Mouse (Mus musculus): Measurements from ENCODE around the gene Lypd3.

Gene Lypd3

DNA sequence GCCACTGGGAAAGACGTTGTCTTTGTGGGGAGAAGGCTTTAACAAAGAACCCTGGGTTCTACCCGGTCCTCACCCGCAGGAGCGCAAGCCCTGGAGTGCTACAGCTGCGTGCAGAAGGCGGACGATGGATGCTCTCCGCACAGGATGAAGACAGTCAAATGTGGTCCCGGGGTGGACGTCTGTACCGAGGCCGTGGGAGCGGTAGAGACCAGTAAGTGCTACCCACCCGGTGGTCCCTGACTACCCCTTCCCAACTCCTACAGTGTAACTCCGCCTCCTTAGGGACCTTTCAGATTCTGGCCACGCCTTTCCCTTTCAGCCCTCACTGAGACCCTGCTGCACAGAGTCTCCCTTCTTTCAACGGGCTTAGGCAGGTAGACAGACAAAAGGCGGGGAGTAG lies 696 bp downstream of the Lypd3 start:
- no peak for TF ChIP-seq GATA4 (IDR thresholded peaks at IDR 0.05; ENCODE audit: insufficient replicate concordance, low read length)

- no peak for TF ChIP-seq GATA4 (IDR thresholded peaks at IDR 0.05; ENCODE audit: insufficient replicate concordance, low read length)
Observed at GRCm38 (mm10) chr7:24638026-24638856, 1.9 kb downstream of the Lypd3 start.

DNA sequence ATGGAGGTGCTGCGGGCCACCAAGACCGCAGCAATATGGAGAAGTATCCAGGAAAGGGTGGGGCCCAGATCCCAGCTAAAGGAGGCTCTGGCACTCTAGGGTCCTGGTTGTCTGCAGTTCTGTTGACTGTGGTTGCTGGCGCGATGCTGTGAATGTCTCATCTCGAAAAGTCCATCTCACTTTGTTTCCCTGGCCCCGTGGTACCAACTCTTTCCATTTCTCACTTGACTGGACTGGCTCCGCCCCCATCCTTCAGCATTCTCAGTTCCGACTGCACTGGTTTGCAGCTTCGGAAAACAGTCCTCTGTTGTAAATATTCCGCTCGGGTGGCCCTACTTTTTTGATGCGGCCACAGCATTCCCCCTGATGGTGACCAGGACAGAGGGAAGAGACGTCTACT lies 4.1 kb downstream of the Lypd3 start:
- no peak for TF ChIP-seq GATA4 (IDR thresholded peaks at IDR 0.05; ENCODE audit: insufficient replicate concordance, low read length)

DNA sequence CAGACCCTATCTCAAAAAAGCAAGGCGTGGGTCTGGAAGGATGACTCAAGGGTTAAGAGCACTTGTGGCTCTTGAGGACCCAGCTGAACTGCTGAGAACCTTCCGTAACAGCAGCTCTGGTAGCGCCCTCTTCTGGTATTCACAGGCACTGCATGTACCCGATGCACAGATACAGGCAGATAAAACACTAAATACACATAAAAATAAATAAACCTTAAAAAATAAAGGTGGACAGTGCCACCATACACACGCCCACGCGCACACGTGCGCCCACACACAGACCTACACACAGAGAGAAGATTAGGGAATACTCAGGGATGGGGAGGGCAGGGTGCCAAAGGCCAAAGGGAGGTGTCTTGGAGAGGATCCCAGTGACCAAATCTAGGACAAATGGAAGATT lies 6.1 kb downstream of the Lypd3 start:
- TF ChIP-seq GATA4 (IDR thresholded peaks at IDR 0.05; ENCODE audit: insufficient replicate concordance, low read length), result no peak

- no peak for TF ChIP-seq GATA4 (IDR thresholded peaks at IDR 0.05; ENCODE audit: insufficient replicate concordance, low read length)
Observed at GRCm38 (mm10) chr7:24644492-24644891, 8.1 kb downstream of the Lypd3 start.

DNA sequence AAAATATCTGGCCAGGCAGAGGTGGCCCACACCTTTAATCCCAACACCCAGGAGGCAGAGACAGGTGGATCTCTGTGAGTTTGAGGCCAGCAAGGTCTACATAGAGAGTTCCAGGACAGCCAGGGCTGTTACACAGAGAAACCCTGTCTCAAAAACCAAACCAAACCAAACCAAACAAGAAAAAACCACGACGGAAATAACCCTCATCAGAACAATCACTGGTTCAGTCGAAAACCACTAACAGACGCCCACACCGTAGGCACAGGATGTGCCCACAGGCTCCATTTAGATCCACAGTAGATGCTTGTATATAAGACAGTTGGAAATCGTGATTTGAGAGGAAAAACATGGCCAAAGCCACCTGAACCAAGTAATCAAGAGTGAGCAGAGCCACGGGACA lies 8.6 kb downstream of the Lypd3 start:
- TF ChIP-seq GATA4 (IDR thresholded peaks at IDR 0.05; ENCODE audit: insufficient replicate concordance, low read length), result no peak

DNA sequence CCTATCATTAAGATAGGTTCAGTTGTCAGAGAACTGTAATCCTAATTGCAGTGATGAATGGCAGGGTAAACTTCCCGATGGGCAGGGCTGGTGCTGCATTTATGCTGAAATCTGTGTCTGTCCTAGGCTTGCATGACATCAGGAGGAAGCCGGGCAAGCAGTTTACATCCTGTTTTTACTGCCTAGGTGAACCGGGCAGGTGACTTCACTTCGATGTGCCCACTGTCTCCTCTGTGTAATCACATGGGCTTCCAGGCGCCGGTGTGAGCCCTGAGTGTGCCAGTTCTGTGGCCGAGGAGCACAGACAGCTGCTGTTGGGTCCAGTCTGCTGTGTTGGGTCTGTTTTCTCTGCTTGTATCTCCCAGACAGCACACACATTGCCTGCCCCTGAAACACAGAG lies 10.1 kb downstream of the Lypd3 start:
- no peak for TF ChIP-seq GATA4 (IDR thresholded peaks at IDR 0.05; ENCODE audit: insufficient replicate concordance, low read length)

DNA sequence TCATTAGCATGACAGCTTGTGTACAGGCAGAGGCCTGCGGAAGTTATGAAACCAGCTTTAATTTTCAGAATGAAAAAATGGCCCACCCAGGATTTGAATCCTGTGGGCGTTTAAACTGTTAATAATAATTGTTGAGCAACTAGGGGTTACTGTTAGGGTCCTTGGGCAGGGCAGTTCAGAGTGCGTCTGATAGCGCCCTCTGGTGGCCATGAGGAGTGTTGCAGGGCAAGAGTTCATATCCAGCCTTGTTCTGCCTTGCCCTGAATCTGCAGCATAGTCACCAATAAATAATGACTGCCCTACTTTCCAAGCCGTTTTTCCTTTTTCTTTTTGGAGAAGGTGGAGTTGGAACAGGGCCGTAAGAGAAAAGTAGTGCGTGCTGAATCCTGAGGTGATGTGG lies 17.3 kb downstream of the Lypd3 start:
- no peak for TF ChIP-seq GATA4 (IDR thresholded peaks at IDR 0.05; ENCODE audit: insufficient replicate concordance, low read length)

GRCm38 (mm10) chr7:24659737-24660357 lies 23.5 kb downstream of the Lypd3 start:
- TF ChIP-seq GATA4 (IDR thresholded peaks at IDR 0.05; ENCODE audit: insufficient replicate concordance, low read length), result no peak

- no peak for TF ChIP-seq GATA4 (IDR thresholded peaks at IDR 0.05; ENCODE audit: insufficient replicate concordance, low read length)
Observed at GRCm38 (mm10) chr7:24661118-24661904, 25.0 kb downstream of the Lypd3 start.

DNA sequence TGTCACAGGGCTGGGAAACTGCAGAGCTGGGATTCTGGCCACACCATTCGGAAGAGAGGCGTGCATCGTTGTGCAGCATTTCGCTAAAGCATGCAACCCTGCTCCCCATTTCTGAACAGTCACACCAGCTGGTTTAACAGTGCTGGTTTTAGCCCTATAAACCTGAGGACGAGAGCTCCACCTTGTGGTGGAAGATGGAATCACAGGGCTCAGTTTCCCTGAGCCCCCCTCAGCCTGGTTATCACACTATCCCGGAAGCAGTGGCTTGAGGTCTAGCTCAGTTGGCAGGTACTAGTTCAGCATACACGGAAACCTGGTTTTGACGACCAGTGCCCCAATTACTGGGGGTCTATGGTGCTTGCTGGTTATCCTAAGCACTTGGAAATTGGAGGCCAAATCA lies 26.2 kb downstream of the Lypd3 start:
- TF ChIP-seq GATA4 (IDR thresholded peaks at IDR 0.05; ENCODE audit: insufficient replicate concordance, low read length), result no peak

DNA sequence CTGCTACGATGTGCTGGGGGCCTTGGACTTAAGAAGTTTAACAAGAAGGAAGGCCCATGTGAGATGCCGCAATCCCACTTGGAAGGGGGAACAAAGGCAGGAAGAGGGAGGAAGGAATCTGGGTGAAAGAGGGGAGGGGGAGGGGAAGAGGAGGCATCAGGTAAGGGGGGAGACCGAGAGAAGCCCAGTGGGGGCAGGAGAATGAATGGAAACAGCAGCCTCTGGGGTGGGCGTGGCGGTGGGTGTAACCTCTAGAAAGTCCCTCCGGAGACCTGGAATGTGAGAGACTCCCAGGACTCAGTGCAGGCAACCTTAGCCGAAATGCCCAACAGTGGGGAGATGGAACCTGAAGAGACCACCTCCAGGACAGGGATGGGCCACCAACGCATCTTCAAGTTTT lies 28.0 kb downstream of the Lypd3 start:
- TF ChIP-seq GATA4 (IDR thresholded peaks at IDR 0.05; ENCODE audit: insufficient replicate concordance, low read length), result no peak

DNA sequence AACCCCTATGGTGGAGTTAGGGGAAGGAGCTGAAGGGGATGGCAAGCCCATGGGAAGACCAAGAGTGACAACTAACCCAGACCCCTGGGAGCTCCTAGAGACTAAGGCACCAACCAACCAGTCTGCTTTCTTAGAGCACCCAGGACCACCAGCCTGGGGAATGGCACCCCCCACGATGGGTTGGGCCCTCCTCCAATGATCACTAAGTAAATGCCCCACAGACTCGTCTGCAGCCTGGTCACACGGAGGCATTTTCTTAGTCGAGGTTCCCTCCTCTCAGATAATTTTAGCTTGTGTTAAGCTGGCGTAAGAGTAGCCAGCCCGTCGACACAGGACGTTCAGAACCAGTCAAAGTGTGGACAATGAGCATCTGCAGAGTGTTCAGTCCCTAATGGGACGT lies 28.6 kb downstream of the Lypd3 start:
- no peak for TF ChIP-seq GATA4 (IDR thresholded peaks at IDR 0.05; ENCODE audit: insufficient replicate concordance, low read length)

DNA sequence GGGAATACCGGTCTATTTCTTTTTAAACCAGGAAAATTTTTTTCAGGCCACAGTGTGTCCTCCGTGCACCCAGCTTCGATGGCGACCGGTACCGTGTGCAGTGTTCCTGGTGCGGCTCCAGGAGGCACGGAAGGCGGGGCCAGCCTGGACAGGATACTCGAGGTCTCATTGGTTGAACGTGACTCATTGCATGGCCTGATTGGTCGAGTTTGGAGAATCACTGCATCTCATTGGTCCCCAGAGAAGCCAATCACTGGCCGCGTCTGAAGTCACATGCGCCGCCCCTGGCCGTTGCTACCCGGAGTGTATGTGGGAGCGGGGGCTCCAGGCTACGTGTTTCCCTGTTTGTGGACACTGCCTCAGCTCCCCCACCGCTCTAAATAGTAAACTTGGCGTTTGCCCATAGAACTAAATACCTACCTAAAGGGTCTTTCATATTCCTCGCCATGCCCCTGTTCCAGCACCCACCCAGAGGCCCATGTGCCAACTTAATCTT lies 35.6 kb downstream of the Lypd3 start:
- no peak for TF ChIP-seq GATA4 (IDR thresholded peaks at IDR 0.05; ENCODE audit: insufficient replicate concordance, low read length)

GRCm38 (mm10) chr7:24676575-24676974 lies 40.2 kb downstream of the Lypd3 start, which contains the start of gene Tex101:
Tex101 (minus strand) TSS chr7:24676675.
- no peak for TF ChIP-seq GATA4 (IDR thresholded peaks at IDR 0.05; ENCODE audit: insufficient replicate concordance, low read length)
